8 mouse cellular contexts compared by ENCODE assay signal in genomic region chr5:124922356-124923352, GRCm38 (mm10).
DNase-seq lines count a peak whose midpoint lies in the region; ATAC-seq and TF ChIP-seq lines count a peak whose summit lies in the region.

No protein-coding gene starts in this region.

- no peaks in the 10 kb centered on the region for H3K36me3 ChIP-seq in E14TG2a.4 (ENCODE audit: insufficient read depth, low read length)
- H3K36me3 ChIP-seq in hindbrain, embryonic 15.5 days = no peaks in the 10 kb centered on the region
- H3K36me3 ChIP-seq in lung, postnatal 0 days (ENCODE audit: insufficient read depth, low read length) = no peaks in the 10 kb centered on the region

- WGBS in hindbrain, embryonic 15.5 days = 19% methylated on average over 18 of the region's 18 CpGs
- WGBS in lung, postnatal 0 days = 17% methylated on average over 18 of the region's 18 CpGs

- peak; percentile 64 for ATAC-seq in hindbrain, embryonic 15.5 days (ENCODE audit: low FRiP score, low read depth)
- ATAC-seq in lung, postnatal 0 days = peak; percentile 71

- peak; percentile 77 for DNase-seq in 416B (ENCODE audit: low read depth)
- peak; percentile 53 for DNase-seq in lung, postnatal 0 days (ENCODE audit: low spot score)
- DNase-seq in right cerebral cortex, postnatal 14 days = peak; percentile 22
- DNase-seq in urinary bladder, adult 18-20 months (ENCODE audit: low spot score in 2 of 2) = no peak
- no peak for DNase-seq in gastrocnemius, postnatal 14 days

- H3K9me3 ChIP-seq in E14TG2a.4 (ENCODE audit: low read length) = peaks cover 14% of the 10 kb centered on the region
- no peaks in the 10 kb centered on the region for H3K9me3 ChIP-seq in hindbrain, embryonic 15.5 days
- no peaks in the 10 kb centered on the region for H3K9me3 ChIP-seq in lung, postnatal 0 days (ENCODE audit: low read length)

- H3K27ac ChIP-seq in embryonic fibroblast, embryonic 13.5 days (ENCODE audit: insufficient read depth, low read length) = peak overlapping the region; percentile 55
- H3K27ac ChIP-seq in hindbrain, embryonic 15.5 days (replicated peaks) = peak overlapping the region; percentile 71
- H3K27ac ChIP-seq in lung, postnatal 0 days (ENCODE audit: low read length) = no peak overlapping the region

- TF ChIP-seq CTCF in E14TG2a.4 (conservative IDR thresholded peaks at IDR 0.05; ENCODE audit: low read length) = no peak
- no peak for TF ChIP-seq CTCF in embryonic fibroblast, embryonic 13.5 days (IDR thresholded peaks at IDR 0.05; ENCODE audit: borderline replicate concordance, insufficient read depth, low read length)
- no peak for TF ChIP-seq CTCF in lung, postnatal 0 days (IDR thresholded peaks at IDR 0.05)

- H3K4me3 ChIP-seq in E14TG2a.4 (replicated peaks; ENCODE audit: low read length) = 0 out of 2 replicates have a peak overlapping the region, but pooled peaks have one; percentile 7
- no peak overlapping the region for H3K4me3 ChIP-seq in embryonic fibroblast, embryonic 13.5 days (ENCODE audit: insufficient read depth, low read length)
- H3K4me3 ChIP-seq in hindbrain, embryonic 15.5 days = no peak overlapping the region
- H3K4me3 ChIP-seq in lung, postnatal 0 days (ENCODE audit: low read depth, low read length) = no peak overlapping the region

- no peak for TF ChIP-seq POLR2A in embryonic fibroblast, embryonic 13.5 days (IDR thresholded peaks at IDR 0.05; ENCODE audit: low read depth, low read length)

- no peaks in the 10 kb centered on the region for H3K27me3 ChIP-seq in E14TG2a.4 (ENCODE audit: insufficient read depth, low read length)
- no peaks in the 10 kb centered on the region for H3K27me3 ChIP-seq in hindbrain, embryonic 15.5 days
- H3K27me3 ChIP-seq in lung, postnatal 0 days (replicated peaks; ENCODE audit: insufficient read depth, low read length) = no peaks in the 10 kb centered on the region

- no peak overlapping the region; the same call in 1 of the 2 replicates for H3K4me2 ChIP-seq in hindbrain, embryonic 15.5 days
- H3K4me2 ChIP-seq in lung, postnatal 0 days (replicated peaks; ENCODE audit: low read depth, low read length) = no peak overlapping the region

- peaks cover 44% of the 10 kb centered on the region for H3K4me1 ChIP-seq in E14TG2a.4 (replicated peaks; ENCODE audit: low read depth, low read length)
- peaks cover 11% of the 10 kb centered on the region for H3K4me1 ChIP-seq in embryonic fibroblast, embryonic 13.5 days (ENCODE audit: control insufficient read depth, insufficient read depth, low read length)
- H3K4me1 ChIP-seq in hindbrain, embryonic 15.5 days (replicated peaks) = peaks cover 22% of the 10 kb centered on the region
- H3K4me1 ChIP-seq in lung, postnatal 0 days (ENCODE audit: insufficient read depth, low read depth, low read length) = no peaks in the 10 kb centered on the region

- intact Hi-C loops in gastrocnemius, postnatal 14 days (cut with DNase I; ENCODE audit: low total_unique reads) = no loop called here

- no peak for TF ChIP-seq EP300 in lung, postnatal 0 days (IDR thresholded peaks at IDR 0.05)

- no peak overlapping the region for H3K9ac ChIP-seq in hindbrain, embryonic 15.5 days
- no peak overlapping the region for H3K9ac ChIP-seq in lung, postnatal 0 days (replicated peaks; ENCODE audit: low read depth)

Comparison
In these comparisons a context has a peak if more than half of its experiments do, and no peak if none do; other contexts are left out.
1. DNase-seq: peak in 416B (single experiment), lung, postnatal 0 days (single experiment) and right cerebral cortex, postnatal 14 days (single experiment); none in urinary bladder, adult 18-20 months (0 of 2) and gastrocnemius, postnatal 14 days (single experiment).